Mouse (Mus musculus) CD4-positive, CD25-positive, alpha-beta regulatory T cell, adult 4 months (primary cell): ENCODE data around the gene H2afy2. TPM values are rescaled to one million over a fixed set of nuclear protein-coding genes. Genes with fewer than 3 reads are reported as not detected.
A peak's percentile ranks its signal among the peaks of the same experiment; 100 is the strongest.

Experiments used
- ATAC-seq: one replicate; pipeline ENCODE4 v1.8.0; 2017
- polyA plus RNA-seq, 2 experiments: library from polyadenylated mRNA; unstranded; fragments of 100-300 nt; shearing (Covaris generic); gene quantifications; one replicate each; pipeline ENCODE4 v1.2.1; 2017

Gene H2afy2
- polyA plus RNA-seq, 2 experiments from 2014 or later: not detected

GRCm38 (mm10) chr10:61720331-61720730 lies 63.6 kb downstream of the H2afy2 start:
- no peak for ATAC-seq

DNA sequence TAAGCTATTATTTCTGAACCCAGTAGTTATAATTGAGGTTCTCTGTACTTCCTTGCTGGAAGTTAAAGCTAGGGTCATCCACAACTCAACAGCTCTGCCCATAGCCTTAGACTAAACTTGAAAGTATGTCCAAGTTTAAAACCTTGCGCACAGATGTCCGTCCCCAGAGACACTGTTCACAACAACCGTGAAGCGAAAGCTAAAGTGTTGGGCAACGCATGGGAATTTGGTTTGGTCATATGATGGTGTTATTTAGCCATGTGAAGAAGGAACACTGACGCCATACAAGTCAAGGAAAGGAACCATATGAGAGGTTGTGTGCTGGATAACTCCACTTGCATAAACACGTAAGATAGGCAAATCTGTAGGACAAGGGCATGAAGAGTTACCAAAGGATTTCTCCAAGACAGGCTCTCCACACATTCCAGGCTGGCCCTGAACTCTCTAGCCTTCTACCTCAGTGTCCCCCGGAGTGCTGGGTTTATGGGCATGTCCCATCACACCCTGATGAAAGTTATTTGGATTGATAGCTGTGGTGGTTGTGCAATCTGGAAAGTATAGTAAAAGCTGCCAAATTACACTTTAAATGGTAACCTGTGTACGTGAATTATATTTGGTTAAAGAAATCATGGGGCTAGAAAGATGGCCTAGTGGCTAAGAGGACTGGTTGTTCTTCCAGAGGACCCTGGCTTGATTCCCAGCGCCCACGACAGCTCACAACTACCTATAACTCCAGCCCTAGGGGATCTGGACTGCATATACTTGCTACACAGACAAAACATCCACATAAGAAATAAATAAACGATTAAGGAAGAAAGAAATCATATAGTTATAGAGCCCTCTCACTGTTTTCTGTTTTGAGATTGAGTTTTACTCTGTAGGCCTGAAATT lies 66.3 kb downstream of the H2afy2 start:
- ATAC-seq: no peak

GRCm38 (mm10) chr10:61715996-61716864 lies 67.7 kb downstream of the H2afy2 start:
- ATAC-seq: no peak

- no peak for ATAC-seq
Measured at GRCm38 (mm10) chr10:61715462-61715837, 68.5 kb downstream of the H2afy2 start.

DNA sequence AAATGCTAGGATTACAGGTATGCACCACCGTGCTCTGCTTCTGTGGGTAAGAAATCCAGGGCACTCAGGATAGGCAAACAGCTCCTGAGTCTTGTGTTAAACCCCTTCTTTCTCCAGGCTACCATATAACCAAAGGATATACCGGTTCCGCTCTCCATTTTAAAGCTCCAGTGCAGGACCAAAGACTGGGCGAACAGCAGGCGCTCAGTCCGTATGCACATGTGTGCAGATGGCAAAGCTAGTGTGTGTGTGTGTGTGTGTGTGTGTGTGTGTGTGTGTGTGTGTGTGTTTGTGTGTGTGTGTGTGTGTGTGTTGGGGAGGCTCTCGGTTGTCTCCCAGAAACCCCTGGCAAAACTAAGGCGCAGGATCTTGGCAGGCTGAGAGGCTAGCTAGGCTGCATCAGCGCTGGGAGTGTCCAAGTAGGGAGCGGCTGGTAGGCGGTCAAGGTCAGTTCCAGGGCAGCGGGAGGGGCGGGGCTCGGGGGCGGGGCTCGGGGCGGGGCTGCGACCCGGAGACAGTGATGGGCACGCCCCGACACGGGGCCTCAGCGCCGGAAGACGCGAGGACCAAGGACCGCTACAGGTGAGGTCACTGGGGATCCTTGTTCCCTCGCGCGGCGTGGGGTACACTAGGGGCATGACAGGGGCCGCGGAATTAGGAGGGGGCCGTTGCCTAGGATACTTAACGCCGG lies 69.0 kb downstream of the H2afy2 start, which contains the start of gene Aifm2:
TSS of gene Aifm2 (plus strand) at position 493 of the 691 bp plus-strand sequence.
- peak; percentile 49 for ATAC-seq

DNA sequence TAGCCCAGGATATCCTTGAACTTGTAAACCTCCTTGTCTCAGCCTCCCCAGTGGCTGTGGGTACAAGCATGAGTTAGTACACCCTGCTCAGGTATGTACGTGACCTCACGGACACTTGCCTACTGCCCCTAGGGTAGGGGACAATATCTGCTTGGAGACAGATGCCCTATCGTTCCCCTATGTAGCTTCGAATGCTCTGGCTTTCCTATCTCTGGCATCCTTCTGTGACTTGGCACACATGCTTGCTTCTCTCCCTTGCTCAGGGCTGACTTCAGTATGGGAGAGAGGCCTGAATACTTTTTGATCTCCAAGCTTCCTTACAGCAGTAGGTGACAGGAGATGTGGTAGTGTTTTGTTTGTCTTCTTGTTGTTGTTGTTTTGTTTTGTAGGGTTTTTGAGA lies 69.8 kb downstream of the H2afy2 start:
- ATAC-seq: no peak

DNA sequence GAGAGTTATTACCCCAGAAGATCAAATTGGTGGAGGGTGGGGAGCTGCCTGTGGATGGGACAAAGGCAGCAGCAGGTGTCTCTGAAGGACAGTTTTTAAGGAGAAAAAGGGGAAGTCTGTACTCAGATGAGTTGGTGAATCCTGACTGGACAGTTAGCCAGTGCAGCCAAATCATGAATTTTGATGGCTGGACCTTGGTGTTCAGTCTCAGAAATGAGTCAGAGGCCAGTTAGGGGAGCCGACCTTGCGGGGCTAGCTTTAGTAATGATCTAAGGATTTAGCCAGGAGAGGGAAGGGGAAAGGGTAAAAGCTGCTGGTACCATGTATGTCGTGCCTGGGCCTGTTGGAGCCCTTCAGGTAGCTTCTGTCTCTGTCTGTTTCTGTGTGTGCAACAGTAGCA lies 70.3 kb downstream of the H2afy2 start:
- no peak for ATAC-seq

DNA sequence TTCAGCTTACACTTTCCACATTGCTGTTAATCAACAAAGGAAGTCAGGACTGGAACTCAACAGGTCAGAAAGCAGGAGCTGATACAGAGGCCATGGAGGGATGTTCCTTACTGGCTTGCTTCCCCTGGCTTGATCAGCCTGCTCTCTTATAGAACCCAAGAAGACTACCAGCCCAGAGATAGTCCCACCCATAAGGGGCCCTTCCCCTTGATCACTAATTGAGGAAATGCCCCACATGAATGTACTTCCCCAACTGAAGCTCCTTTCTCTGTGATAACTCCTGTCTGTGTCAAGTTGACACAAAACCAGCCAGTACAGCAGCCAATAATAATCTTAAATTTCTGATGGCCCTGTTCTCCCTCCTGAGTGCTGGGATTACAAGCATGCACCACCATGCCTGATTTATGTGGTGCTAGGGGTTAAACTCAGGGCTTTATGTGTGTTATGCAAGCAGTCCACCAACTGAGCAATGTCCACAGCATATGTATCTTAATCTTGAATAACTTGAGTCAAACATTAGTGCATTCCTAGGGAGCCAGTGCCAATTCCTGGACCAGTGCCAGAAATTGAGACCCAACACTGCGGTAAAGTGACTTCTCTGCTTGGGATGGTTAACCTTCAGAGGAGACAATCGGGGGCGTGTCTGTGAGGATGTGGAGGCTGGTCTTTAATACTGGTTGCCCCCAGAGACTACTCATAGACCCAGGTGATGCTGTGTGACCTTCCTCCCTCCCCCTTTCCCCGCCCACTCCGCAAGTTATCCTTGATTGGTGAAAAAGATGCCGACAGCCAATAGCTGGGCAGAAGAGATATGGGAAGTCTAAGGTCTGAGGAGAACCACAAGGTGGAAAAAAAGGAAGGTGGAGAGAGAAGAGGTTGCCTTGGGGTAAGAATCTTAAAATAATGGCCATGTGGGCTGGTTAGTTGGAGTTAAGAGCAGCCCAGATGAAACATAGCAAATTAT lies 77.3 kb downstream of the H2afy2 start:
- no peak for ATAC-seq

DNA sequence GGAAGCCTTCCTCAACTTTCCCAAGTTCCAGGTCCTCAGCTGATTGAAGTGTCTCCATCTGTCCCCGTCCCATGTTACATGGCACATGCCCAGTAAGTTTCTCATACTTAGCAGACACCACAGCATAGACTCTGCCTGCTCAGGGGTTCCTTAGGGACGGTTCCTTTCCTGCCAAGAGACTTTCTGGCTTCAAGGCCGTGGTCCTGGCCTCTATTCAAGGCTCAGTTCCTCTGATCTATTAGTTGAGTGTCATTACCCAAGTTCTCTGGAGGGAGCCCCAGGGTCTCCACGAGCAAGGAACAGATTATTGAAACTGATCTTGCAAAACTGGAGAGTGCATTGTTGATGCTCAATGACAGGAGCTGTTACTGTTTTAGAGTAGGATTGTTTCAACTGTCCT lies 79.3 kb downstream of the H2afy2 start:
- no peak for ATAC-seq

DNA sequence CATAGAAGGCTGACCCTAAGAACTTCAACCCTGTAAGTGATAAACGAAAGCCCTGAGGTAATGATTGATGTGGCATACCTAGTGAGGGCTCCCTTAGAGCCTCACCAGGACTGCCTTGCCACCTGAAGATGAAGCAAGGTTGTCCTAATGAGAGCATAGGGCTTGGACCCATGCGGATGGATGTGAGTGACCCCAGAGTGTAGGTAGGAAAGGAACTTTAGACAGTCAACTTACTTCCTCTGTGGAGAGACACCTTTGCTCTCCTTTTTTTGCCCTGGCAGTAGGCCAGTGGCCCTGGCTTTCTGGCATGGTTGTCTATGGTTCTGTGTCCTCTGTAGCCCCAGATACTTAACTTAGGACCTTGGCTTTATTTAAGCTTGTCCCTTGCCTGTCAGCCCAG lies 86.9 kb downstream of the H2afy2 start:
- ATAC-seq: no peak

DNA sequence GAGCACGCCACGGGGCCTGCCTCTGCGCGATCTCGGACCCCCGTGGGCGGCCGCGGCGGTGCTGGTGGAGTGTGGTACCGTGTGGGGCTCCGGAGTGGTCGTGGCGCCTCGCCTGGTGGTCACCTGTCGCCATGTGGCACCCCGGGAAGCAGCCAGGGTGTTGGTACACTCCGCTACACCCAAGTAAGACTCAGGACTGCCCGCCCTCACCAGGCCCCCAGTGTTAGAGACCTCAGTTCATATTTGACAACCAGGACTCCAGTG lies 87.5 kb downstream of the H2afy2 start:
- no peak for ATAC-seq

DNA sequence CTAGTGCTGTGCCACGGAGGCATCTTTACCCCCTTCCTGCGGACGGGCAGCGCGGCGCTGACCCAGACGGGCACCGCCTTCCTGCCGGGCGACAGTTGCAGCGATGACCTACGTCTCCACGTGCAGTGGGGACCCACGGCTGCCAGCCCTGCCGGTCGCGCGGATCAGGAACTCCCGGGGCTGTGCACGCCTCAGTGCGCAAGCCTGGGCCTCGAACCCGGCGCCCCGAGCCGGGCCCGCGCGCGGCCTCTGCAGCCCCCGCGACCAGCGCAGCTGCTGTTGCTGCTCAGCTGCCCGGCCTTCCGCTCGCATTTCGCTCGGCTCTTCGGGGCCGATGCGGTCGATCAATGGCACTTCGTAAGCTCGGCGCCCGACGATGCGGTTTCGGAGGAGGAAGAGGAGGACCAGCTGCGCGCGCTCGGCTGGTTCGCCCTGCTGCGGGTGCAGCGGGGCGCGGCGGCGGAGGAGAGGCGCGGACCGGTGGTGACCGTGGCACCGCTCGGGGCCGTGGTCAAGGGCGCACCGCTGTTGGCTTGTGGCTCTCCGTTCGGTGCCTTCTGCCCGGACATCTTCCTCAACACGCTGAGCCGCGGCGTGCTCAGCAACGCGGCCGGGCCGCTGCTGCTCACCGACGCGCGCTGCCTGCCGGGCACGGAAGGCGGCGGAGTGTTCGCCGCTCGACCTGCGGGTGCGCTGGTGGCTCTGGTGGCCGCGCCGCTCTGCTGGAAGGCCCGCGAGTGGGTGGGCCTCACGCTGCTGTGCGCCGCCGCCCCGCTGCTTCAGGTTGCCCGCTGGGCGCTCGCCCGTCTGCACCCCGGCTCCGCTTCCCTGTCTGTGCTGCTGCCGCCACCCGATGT lies 88.0 kb downstream of the H2afy2 start:
- peak; percentile 21 for ATAC-seq

DNA sequence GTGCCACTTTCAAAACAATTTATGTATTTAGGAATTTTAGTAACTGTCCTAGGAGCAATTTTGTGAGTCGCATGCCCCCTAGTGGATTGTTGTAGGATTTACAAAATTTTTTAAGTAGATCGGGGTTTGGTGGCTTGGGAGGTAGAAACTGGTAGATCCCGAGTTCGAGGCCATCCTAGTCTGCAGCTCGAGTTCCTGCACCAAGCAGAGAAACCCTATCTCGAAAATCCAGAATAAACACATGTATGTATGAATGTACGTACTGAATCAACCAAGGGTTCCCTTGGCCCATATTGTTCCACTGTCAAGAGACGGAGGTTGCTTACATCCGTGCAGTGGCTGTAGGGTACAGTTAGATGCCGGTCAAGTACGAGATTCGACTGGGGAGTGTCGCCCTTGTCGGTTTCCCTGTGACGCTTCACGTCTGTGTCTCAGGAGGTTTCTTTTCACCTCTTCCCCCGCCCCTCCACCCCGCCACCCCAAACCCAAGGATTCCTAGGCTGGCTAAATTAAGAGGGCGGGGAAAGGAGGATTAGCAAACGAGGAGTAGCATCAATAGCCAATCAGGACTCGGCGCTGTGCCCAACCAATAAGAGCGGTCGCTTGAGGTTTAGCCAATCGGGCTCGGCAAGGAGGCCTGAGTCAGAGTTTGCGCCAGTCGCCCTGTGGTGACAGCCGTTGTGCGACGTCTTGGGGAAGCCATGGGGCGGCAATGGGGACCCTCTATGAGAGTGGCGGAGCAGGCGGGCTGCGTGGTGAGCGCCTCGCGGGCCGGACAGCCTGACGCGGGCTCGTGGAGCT lies 88.9 kb downstream of the H2afy2 start, which contains the start of gene Tysnd1:
TSS of gene Tysnd1 (plus strand) at position 645 of the 801 bp plus-strand sequence.
- peak; percentile 98 for ATAC-seq

DNA sequence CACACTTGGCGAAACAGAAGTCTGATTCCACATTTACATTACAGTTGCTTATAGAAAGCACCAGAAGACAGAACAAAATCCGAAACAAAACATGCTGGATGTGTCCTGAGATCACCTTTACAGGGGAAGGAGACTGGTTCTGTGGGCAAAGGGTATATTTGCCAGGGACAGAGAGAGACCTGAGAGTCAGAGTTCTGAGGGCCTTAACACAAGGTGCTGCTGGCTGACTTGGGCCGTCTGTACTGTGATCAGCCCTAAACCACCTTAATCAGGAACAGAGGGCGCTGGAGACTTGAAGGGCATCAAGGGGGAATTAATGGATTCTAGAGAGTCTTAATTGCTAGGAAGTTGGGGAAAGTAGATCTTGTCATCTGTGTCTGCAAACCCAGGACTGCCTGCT lies 90.4 kb downstream of the H2afy2 start:
- no peak for ATAC-seq

DNA sequence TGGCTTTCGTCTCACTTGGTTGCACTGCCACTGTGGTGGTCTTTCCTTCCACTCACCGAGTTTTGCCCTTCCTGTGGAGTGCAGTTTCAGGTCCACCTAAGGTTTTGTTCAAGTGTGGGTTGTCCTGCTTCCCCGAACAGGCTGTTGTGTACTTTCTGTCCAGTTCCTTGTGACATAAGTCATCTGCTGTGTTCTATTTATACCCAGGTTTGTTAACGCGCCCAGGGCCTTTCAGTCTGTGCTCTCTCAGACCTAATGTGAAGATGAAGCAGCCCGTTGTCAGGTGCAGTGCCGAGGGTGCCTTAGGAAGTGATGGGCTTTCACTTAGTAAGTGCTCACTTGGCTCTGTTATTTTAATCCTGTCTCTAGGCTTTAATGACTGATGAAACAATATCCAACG lies 94.5 kb downstream of the H2afy2 start:
- ATAC-seq: no peak

Other genes with a start within 250 kb of the H2afy2 start
- gene Npffr1, start 188.7 kb downstream of the H2afy2 start, polyA plus RNA-seq: not detected
- gene Ppa1, start 135.6 kb downstream of the H2afy2 start, polyA plus RNA-seq: 10 to 100 TPM; 64.5 to 77.4 TPM
- 10 to 100 TPM; 88.4 to 94.6 TPM for gene Sar1a, start 103.8 kb downstream of the H2afy2 start, polyA plus RNA-seq
- gene Tysnd1, start 88.6 kb downstream of the H2afy2 start, polyA plus RNA-seq: 1 to 10 TPM; 1.9 to 4.0 TPM
- gene Aifm2, start 68.9 kb downstream of the H2afy2 start, polyA plus RNA-seq: 1 to 10 TPM; 1.9 to 5.0 TPM
- gene Col13a1, start 195.0 kb upstream of the H2afy2 start, polyA plus RNA-seq: not detected